Mouse (Mus musculus): Measurements from ENCODE around the gene Tgfbr3. TPM values are rescaled to one million over a fixed set of nuclear protein-coding genes. Genes with fewer than 3 reads are reported as not detected.

The Tgfbr3 gene
- total RNA-seq, 2 experiments from 2014 or later: 10.8 to 11.3 TPM

GRCm38 (mm10) chr5:107200221-107200635 is 89.2 kb downstream of the Tgfbr3 start:
- DNase-seq (ENCODE audit: extremely low spot score in 1 of 2, low spot score in 2 of 2): peak in 1 of 2 experiments; percentile 15
- TF ChIP-seq CTCF (IDR thresholded peaks at IDR 0.05): no peak
- H3K4me3 ChIP-seq: no peak overlapping the region
- intact Hi-C loops (cut with DNase I): no loop called here
- no peak overlapping the region; the same call in 1 of the 2 replicates for H3K27ac ChIP-seq

- H3K4me3 ChIP-seq: no peak overlapping the region
- DNase-seq (ENCODE audit: extremely low spot score in 1 of 2, low spot score in 2 of 2): no peak
- intact Hi-C loops (cut with DNase I): no loop called here
- no peak for TF ChIP-seq CTCF (IDR thresholded peaks at IDR 0.05)
- H3K27ac ChIP-seq: no peak overlapping the region
Observed at GRCm38 (mm10) chr5:107195751-107196395, 93.6 kb downstream of the Tgfbr3 start.

- intact Hi-C loops (cut with DNase I): no loop called here
- no peak for TF ChIP-seq CTCF (IDR thresholded peaks at IDR 0.05)
- DNase-seq (ENCODE audit: extremely low spot score in 1 of 2, low spot score in 2 of 2): no peak
- Histone ChIP-seq H3K27ac (no peak overlapping the region), H3K4me3 (no peak overlapping the region)
Observed at GRCm38 (mm10) chr5:107193160-107193559, 96.3 kb downstream of the Tgfbr3 start.

DNA sequence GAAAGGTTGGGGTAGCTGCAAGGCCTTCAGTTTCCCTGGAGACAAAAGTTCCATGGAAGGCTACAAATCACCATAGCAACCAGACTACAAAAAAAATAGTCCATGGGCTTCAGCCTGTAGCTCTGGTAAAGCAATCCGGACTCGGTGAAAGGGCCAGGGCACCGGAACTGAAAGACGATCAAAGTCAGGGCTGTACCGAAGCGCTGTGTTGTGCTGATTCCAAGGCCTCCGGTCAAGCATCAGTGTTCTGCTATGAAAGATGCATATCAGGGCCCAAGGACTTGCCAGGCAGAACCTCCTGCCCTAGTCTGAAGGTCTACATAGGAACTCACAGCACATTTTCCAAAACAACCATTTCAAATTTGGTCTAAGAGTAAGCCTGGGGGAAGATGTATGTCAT is 97.1 kb downstream of the Tgfbr3 start:
- Histone ChIP-seq H3K27ac (no peak overlapping the region), H3K4me3 (no peak overlapping the region)
- intact Hi-C loops (cut with DNase I): no loop called here
- TF ChIP-seq CTCF (IDR thresholded peaks at IDR 0.05): no peak
- no peak for DNase-seq (ENCODE audit: extremely low spot score in 1 of 2, low spot score in 2 of 2)

- H3K27ac ChIP-seq: no peak overlapping the region
- intact Hi-C loops (cut with DNase I): no loop called here
- DNase-seq (ENCODE audit: extremely low spot score in 1 of 2, low spot score in 2 of 2): no peak
- no peak overlapping the region for H3K4me3 ChIP-seq
- TF ChIP-seq CTCF (IDR thresholded peaks at IDR 0.05): no peak
Observed at GRCm38 (mm10) chr5:107188551-107188950, 100.9 kb downstream of the Tgfbr3 start.

GRCm38 (mm10) chr5:107186206-107186605 is 103.2 kb downstream of the Tgfbr3 start:
- DNase-seq (ENCODE audit: extremely low spot score in 1 of 2, low spot score in 2 of 2): no peak
- TF ChIP-seq CTCF (IDR thresholded peaks at IDR 0.05): no peak
- no peak overlapping the region for H3K27ac ChIP-seq
- intact Hi-C loops (cut with DNase I): no loop called here
- H3K4me3 ChIP-seq: no peak overlapping the region

- intact Hi-C loops (cut with DNase I): no loop called here
- no peak for DNase-seq (ENCODE audit: extremely low spot score in 1 of 2, low spot score in 2 of 2)
Observed at GRCm38 (mm10) chr5:107184158-107184883, 105.1 kb downstream of the Tgfbr3 start.

DNA sequence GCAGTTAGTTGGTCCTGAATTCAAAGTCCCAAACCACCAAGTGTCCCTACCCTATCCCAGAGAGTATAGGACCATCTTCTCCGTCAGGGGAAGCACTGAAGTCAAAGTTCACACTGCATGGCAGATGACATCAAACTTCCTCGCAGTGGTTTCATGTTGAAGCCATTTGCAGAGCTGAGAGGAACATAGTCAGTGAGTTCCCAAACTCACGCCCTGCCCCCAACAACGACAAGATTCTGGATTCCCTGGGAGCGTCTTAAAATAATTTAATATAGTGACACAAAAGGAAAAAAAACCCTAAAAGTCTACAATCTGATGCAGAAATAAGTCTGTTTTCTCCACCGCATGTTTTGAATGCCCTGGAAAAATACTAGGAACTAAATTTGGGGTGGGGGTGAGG is 105.9 kb downstream of the Tgfbr3 start:
- intact Hi-C loops (cut with DNase I): no loop called here
- no peak for TF ChIP-seq CTCF (IDR thresholded peaks at IDR 0.05)
- no peak overlapping the region for H3K27ac ChIP-seq
- no peak overlapping the region for H3K4me3 ChIP-seq
- DNase-seq (ENCODE audit: extremely low spot score in 1 of 2, low spot score in 2 of 2): no peak

More at GRCm38 (mm10) chr5:107184158-107184883, 105.1 kb downstream of the Tgfbr3 start:
- no peak overlapping the region for H3K4me3 ChIP-seq
- no peak for TF ChIP-seq CTCF (IDR thresholded peaks at IDR 0.05)
- H3K27ac ChIP-seq: no peak overlapping the region

DNA sequence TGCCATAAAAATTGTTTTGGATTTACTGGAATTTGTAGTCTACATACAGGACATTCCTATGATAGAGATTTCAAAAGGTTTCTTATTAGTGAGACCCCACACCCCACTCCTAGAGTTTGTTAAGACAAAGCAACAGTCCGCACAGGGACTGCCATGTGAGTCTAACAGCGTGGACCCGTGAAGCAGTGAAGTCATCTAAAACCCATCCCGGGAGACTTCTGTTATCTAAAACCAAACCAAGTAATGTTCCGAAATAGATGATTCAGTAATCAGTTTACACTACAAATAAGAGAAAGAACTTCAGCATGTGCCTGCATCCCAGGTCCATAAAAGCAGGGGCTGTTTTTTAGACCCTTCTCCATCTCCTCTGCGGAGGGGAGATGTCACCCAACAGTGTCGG is 106.7 kb downstream of the Tgfbr3 start:
- DNase-seq (ENCODE audit: extremely low spot score in 1 of 2, low spot score in 2 of 2): no peak
- intact Hi-C loops (cut with DNase I): no loop called here
- H3K4me3 ChIP-seq: no peak overlapping the region
- H3K27ac ChIP-seq: no peak overlapping the region
- no peak for TF ChIP-seq CTCF (IDR thresholded peaks at IDR 0.05)

DNA sequence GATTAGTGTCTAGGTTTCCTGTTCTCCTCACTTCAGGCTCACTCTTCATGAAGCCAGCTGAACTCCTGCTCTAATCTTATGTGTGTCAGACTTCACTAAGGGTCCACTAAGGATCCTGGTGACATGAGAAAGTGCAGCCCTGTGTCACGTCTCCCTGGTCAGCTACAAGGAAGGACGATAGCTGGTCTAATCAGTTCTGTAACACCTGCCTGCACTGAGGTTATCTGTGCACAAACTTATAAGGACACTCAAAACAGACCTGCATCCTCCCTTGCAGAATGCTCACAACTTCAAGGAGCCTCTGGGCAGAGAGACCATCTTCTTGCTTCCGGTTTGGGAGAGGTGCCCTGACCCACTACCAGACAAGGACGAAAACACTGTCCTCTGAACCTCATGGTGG is 107.6 kb downstream of the Tgfbr3 start:
- no peak for DNase-seq (ENCODE audit: extremely low spot score in 1 of 2, low spot score in 2 of 2)
- Histone ChIP-seq H3K4me3 (no peak overlapping the region), H3K27ac (no peak overlapping the region)
- intact Hi-C loops (cut with DNase I): no loop called here
- TF ChIP-seq CTCF (IDR thresholded peaks at IDR 0.05): no peak

DNA sequence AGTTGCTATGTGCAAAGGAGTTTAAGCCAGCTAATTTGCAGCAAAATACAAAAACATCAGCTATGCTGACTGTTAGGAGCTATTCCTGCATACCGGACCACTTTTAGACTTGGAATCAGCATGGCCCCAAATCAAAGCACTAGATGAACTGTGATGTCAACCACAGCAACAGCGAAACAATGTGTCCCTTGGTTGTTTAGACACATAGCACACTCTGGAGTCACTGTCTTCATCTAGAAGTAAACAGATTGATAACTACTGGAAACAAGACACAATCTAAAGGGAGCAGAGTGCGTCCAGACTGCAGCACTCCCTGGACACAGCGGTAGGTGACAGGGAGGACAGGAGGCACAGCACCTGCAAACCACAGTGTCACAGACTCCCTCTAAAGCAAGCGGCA is 110.2 kb downstream of the Tgfbr3 start:
- Histone ChIP-seq H3K27ac (no peak overlapping the region), H3K4me3 (no peak overlapping the region)
- no peak for TF ChIP-seq CTCF (IDR thresholded peaks at IDR 0.05)
- intact Hi-C loops (cut with DNase I): no loop called here
- DNase-seq (ENCODE audit: extremely low spot score in 1 of 2, low spot score in 2 of 2): no peak

DNA sequence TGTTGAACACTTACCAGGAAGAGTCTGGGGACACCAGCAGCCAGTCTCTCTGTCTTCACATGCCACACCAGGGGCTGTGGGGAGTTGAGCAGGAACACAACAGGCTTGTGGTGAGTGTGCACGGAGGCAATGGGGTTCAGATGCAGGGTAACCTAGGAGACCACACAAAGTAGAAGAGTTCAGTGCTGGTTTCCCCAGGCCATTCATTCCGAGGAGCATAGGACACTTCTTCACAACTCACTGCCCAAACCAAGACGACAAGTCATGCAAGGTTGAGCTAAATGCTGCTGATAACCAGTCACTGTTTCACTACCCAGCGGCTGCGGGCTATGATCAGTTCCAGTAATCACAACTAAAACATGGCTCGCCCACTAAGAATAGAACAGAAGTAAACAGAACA is 111.6 kb downstream of the Tgfbr3 start:
- intact Hi-C loops (cut with DNase I): no loop called here
- no peak for TF ChIP-seq CTCF (IDR thresholded peaks at IDR 0.05)
- Histone ChIP-seq H3K27ac (no peak overlapping the region), H3K4me3 (no peak overlapping the region)
- DNase-seq (ENCODE audit: extremely low spot score in 1 of 2, low spot score in 2 of 2): no peak

GRCm38 (mm10) chr5:107177248-107177647 is 112.2 kb downstream of the Tgfbr3 start:
- intact Hi-C loops (cut with DNase I): no loop called here
- H3K27ac ChIP-seq: no peak overlapping the region
- H3K4me3 ChIP-seq: no peak overlapping the region
- TF ChIP-seq CTCF (IDR thresholded peaks at IDR 0.05): no peak
- DNase-seq (ENCODE audit: extremely low spot score in 1 of 2, low spot score in 2 of 2): no peak

All from left cerebral cortex, adult 2 months (tissue).